Comparison of ENCODE assay signal across 14 mouse cellular contexts in the genomic region with DNA sequence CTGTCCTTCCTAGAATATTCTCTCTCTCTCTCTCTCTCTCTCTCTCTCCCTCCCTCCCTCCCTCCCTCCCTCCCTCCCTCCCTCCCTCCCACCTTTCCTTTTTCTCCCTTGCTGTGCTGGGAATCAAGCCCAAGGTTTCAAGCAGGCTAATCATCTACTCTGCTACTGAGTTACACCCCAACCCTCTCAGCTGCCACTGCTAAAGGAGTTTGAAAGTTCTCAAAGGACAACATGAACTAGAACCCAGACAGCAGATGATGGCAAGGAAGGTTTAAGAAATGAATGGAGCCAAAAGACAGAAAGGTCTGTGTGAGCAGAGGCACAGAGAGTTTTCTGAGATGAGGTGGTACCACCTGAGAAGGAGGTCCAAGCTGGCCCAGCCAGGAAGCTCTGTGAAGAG.
"Had no signal": no experiment of that assay in that cellular context is flagged by ENCODE, and none has a peak within 500 bp of the region (broad histone marks: within the 10 kb centered on the region; RNA-seq: fewer than 3 reads in every experiment).

No protein-coding gene starts in this region.

- H3K27me3 ChIP-seq: limb, embryonic 13.5 days; liver, embryonic 15.5 days; neural tube, embryonic 12.5 days; stomach, embryonic 15.5 days had no signal

- H3K9me3 ChIP-seq: limb, embryonic 13.5 days; liver, embryonic 15.5 days; midbrain, embryonic 10.5 days; neural tube, embryonic 12.5 days; stomach, embryonic 15.5 days had no signal

- ATAC-seq: inflammation-experienced regulatory T-cells, adult 6 months; lung, postnatal 0 days had no signal

- H3K27ac ChIP-seq: limb, embryonic 13.5 days; liver, embryonic 15.5 days; midbrain, embryonic 10.5 days; neural tube, embryonic 12.5 days; stomach, embryonic 15.5 days had no signal

- H3K9ac ChIP-seq: limb, embryonic 13.5 days; liver, embryonic 15.5 days; neural tube, embryonic 12.5 days; stomach, embryonic 15.5 days had no signal

- H3K4me3 ChIP-seq: limb, embryonic 13.5 days; liver, embryonic 15.5 days; midbrain, embryonic 10.5 days; neural tube, embryonic 12.5 days; stomach, embryonic 15.5 days had no signal

- H3K36me3 ChIP-seq: limb, embryonic 13.5 days; liver, embryonic 15.5 days; midbrain, embryonic 10.5 days; neural tube, embryonic 12.5 days; stomach, embryonic 15.5 days had no signal

- H3K4me2 ChIP-seq: limb, embryonic 13.5 days; liver, embryonic 11.5 days; liver, embryonic 15.5 days; neural tube, embryonic 12.5 days; stomach, embryonic 15.5 days had no signal

- DNase-seq: left cerebral cortex, postnatal 4 days; lung, adult 2 months; midbrain, embryonic 14.5 days; right cerebral cortex, postnatal 4 days; thymus, adult 2 months; thymus, postnatal 25 days had no signal
